Mouse (Mus musculus) right cerebral cortex, postnatal 10 days (tissue): ENCODE data around the gene Surf1.
"Not testable (repeated sequence)": the region's sequence is repeated elsewhere in the genome, so short reads cannot be mapped to it uniquely, and the experiment has no call there.

ENCODE experiments used
- DNase-seq, 2 experiments: peaks; one replicate each; pipeline ENCODE4 v3.0.0; 2021; ENCODE audit warnings: low spot score in 2 of 2

The Surf1 gene

DNA sequence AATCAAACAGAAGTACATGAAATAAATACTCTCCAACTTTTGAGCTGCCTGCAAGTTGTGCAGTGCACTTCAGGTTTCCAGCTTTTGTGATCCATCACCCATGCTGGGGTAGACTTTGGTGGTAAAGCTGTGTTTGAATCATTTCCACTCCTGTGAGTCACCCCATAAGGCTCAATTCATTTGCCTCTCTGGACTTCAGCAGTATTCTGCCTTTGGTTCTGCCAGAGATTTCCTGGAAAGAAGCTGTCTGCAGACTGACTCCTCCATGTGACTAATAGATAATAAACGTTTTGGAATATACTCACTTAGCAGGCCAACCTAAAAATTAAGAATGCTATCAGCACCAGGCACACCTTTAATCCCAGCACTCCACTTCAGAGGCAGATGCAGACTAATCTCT, 15.6 kb downstream of the Surf1 start:
- DNase-seq, result no peak

DNA sequence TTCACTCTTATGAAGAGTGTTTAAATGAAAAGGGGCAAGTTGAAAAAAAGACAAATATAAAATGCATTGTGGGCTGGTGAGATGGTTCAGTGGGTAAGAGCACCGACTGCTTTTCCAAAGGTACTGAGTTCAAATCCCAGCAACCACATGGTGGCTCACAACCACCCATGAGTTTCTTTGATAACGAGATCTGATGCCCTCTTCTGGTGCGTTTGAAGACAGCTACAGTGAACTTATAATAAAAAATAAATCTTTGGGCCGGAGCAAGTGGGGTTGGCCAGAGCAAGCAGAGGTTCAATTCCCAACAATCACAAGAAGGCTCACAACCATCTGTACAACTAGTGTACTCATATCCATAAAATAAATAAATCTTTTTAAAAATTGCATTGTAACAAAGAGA, 20.4 kb downstream of the Surf1 start:
- DNase-seq, result no peak

DNA sequence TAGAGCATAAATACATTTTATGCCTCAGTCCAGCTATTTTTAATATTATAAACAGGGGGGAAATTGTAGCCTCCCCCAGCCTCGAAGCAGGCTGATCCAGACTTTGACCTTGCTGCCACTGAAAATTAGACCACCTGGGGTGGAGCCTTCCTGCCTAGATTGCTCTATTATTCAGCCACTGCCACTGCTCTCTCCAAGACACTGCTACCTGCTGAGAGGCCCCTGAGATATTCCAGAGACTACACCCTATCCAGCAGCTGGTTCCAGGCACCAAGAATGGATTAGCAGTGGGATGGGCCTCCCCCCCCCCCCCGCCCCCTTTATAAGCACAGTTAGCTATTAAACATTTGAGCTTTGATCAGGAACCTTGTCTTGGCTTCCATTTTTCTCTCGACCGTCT, 30.2 kb downstream of the Surf1 start:
- not testable (repeated sequence) for DNase-seq

DNA sequence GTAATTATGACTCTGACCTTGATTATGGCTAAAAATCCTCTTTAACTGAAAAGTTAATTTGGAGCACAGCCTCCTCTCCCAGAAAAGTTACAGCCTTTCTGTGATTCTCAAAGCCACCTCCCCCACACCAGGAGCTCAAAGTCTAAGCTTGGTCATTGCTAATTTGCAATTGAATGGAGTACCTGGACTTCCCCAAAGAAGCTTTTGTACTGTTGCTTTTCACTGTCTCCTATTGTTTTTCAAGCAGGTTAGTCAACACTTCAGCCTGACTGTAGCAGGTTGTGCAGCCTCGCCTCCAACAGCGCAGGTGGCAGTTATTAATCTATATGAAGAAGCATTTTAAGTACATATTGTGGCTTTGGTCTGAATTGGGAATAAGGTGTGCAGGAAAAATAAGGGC, 30.8 kb downstream of the Surf1 start:
- not testable (repeated sequence) for DNase-seq

DNA sequence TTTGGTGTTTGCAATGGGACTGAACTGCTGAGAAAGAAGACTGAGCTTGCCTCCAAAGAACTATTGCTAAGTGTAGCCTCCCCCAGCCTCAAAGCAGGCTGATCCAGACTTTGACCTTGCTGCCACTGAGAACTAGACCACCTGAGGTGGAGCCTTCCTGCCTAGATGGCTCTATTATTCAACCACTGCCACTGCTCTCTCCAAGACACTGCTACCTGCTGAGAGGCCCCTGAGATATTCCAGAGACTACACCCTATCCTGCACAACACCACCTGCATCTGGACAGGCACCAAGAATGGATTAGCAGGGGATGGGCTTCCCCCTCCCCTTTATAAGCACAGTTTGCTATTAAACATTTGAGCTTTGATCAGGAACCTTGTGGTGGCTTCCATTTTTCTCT, 37.8 kb downstream of the Surf1 start:
- no peak for DNase-seq

DNA sequence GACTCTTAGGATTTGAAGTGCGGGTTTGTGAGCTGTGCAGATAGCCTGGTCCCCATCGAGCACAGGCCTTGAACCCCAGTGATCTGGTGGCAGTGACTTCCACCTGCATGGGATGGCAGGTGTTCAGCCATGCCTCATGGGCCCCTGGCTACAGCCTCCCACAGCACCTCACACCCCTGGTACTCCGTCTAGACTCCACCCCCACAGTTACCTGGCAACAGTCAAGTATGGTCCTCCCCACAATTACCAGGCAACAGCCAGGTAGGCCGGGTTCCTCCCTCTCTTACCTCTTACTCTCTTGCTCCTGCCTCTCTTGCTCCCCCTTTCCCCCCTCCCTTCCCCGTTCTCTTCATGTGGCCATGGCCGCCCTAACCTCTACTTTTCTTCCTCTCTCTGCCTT, 45.7 kb downstream of the Surf1 start:
- no peak for DNase-seq

DNA sequence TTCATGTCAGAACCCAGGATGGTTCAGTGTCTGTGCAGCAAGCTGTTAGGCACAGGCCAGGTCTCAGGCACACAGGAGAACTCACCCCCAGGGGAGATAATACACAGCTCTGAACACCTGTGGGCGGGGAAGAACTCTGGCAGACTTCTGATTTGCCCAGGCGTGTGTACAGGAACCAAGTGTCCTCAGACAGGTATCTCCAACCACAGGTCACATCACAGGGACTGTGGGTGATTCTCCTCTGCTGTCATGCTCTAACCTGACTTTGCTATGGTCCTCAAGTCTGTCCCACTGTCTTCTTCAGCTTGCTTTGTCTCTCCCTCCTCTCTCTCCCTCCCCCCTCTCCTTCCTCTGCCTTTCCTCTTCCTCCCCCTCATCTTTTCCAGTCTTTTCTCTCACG, 51.5 kb downstream of the Surf1 start, which contains the start of gene Abo:
Gene Abo, minus strand, starts transcription at position 101 of the 400 bp plus-strand sequence.
- no peak for DNase-seq
